ENCODE assay signal across 8 mouse cellular contexts in the genomic region with DNA sequence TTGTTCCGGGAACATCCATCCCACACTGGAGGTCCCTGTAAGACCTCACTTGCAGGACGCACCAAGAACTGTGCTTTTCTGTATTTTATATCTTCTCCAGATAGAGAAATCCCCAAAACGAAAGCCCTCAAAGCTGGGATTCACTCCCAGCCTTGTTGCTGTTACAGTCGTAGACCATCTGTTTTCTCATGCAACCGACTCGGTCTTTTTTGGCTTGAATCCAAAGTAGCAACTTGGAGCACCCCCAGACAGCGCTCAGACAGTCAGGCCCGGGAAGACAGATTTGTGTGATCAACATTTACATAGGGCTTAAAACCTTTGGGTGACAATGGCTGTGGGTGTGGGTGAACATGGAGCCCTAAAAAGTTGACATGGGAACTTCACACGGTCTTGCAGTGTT. TPM values are rescaled to one million over a fixed set of nuclear protein-coding genes. Genes with fewer than 3 reads are reported as not detected.
A peak's percentile ranks its signal among the peaks of the same experiment; 100 is the strongest.
DNase-seq lines count a peak whose midpoint lies in the region; ATAC-seq and TF ChIP-seq lines count a peak whose summit lies in the region.

No protein-coding gene starts in this region.

- no peak overlapping the region for H3K9ac ChIP-seq in heart, adult 2 months (ENCODE audit: low read depth, low read length)

- 46% methylated on average over 9 of the region's 9 CpGs for WGBS in heart, adult 2 months

- ATAC-seq in G1E (ENCODE audit: extremely low read depth, insufficient number of reproducible peaks, low FRiP score, poor library complexity, severe bottlenecking), result no peak
- peak; percentile 25; the same call in 1 of the 2 replicates for ATAC-seq in megakaryocyte-erythroid progenitor cell, adult 5-6 weeks (replicated peaks; ENCODE audit: low FRiP score, low TSS enrichment, poor library complexity, severe bottlenecking)
- ATAC-seq in inflammation-experienced regulatory T-cells, adult 6 months, result no peak

- H3K27me3 ChIP-seq in G1E (ENCODE audit: insufficient read depth, low read length), result peaks cover 1% of the 10 kb centered on the region; the same call in 1 of the 2 replicates
- no peaks in the 10 kb centered on the region for H3K27me3 ChIP-seq in heart, adult 2 months (ENCODE audit: control insufficient read depth, insufficient read depth, low read length)

- H3K4me1 ChIP-seq in G1E (ENCODE audit: insufficient read depth, low read depth, low read length), result peaks cover 24% of the 10 kb centered on the region
- peaks cover 20% of the 10 kb centered on the region for H3K4me1 ChIP-seq in heart, adult 2 months (ENCODE audit: control insufficient read depth, insufficient read depth, low read length)

- TF ChIP-seq EP300 in heart, adult 2 months (IDR thresholded peaks at IDR 0.05; ENCODE audit: insufficient read depth, low read depth, low read length), result no peak

- no peak for TF ChIP-seq POLR2A in heart, adult 2 months (IDR thresholded peaks at IDR 0.05; ENCODE audit: insufficient read depth, low read depth, low read length)

- H3K36me3 ChIP-seq in G1E (replicated peaks), result no peaks in the 10 kb centered on the region
- H3K36me3 ChIP-seq in heart, adult 2 months (ENCODE audit: control insufficient read depth, insufficient read depth, low read length), result no peaks in the 10 kb centered on the region

- no peak overlapping the region; the same call in 1 of the 2 replicates for H3K4me3 ChIP-seq in G1E (ENCODE audit: low read depth, low read length)
- H3K4me3 ChIP-seq in heart, adult 2 months, result no peak overlapping the region

- no peak for TF ChIP-seq CTCF in G1E (IDR thresholded peaks at IDR 0.05; ENCODE audit: low read depth, low read length)
- TF ChIP-seq CTCF in heart, adult 2 months (IDR thresholded peaks at IDR 0.05), result no peak

- no peaks in the 10 kb centered on the region for H3K79me2 ChIP-seq in heart, adult 2 months (replicated peaks; ENCODE audit: control insufficient read depth, insufficient read depth, low read length)

- H3K27ac ChIP-seq in heart, adult 2 months, result peak overlapping the region; percentile 74

- no peaks in the 10 kb centered on the region for H3K9me3 ChIP-seq in G1E (replicated peaks)

- intact Hi-C loops in heart, adult 2 months (cut with DNase I), result no loop called here

- DNase-seq in kidney, adult 11 months, result peak; percentile 19
- DNase-seq in kidney, postnatal 25 days, result no peak
- peak; percentile 9 for DNase-seq in G1E (ENCODE audit: low spot score)
- DNase-seq in heart, adult 2 months, result peak in 1 of 2 experiments; percentile 55
- DNase-seq in kidney, postnatal 14 days, result peak; percentile 43
- DNase-seq in yolk sac, embryonic 10.5 days (ENCODE audit: low spot score), result no peak

RNA-seq across cellular contexts. Expression of gene Klf3, which starts 59.1 kb away (rescaled TPM):
- total RNA-seq in G1E (2014; fragmentation: Nextera tagmentation) (92.6 and 147 TPM in 2 replicates), G1E (2017) (20.1 and 21.1 TPM in 2 replicates)
- 170 and 238 TPM in 2 replicates for polyA plus RNA-seq in G1E (2012)
- total RNA-seq in heart, adult 2 months (2021), result 10 to 100 TPM; 41.4 to 46.6 TPM
- 34.3 and 41.8 TPM in 2 replicates for polyA plus RNA-seq in heart, adult 2 months (2012; rRNA removed)
- 101 and 120 TPM in 2 replicates for total RNA-seq in megakaryocyte-erythroid progenitor cell, adult 5-6 weeks (2014; fragmentation: Nextera tagmentation)
- total RNA-seq in megakaryocyte-erythroid progenitor cell, adult 5-6 weeks (2017), result 34.4 and 37.4 TPM in 2 replicates
- 10 to 100 TPM; 46.7 to 93.5 (median 83.6) TPM for polyA plus RNA-seq in inflammation-experienced regulatory T-cells, adult 6 months (2017; shearing (Covaris generic))

Comparison
In these comparisons a context has a peak if more than half of its experiments do, and no peak if none do; other contexts are left out.
1. DNase-seq: peak in kidney, adult 11 months (single experiment), G1E (single experiment) and kidney, postnatal 14 days (single experiment); none in kidney, postnatal 25 days (0 of 2) and yolk sac, embryonic 10.5 days (single experiment).